Mouse (Mus musculus) testis, adult 10 weeks (tissue): ENCODE data around the gene Ndufs8. TPM values are rescaled to one million over a fixed set of nuclear protein-coding genes. Genes with fewer than 3 reads are reported as not detected.

ENCODE experiments used
- polyA plus RNA-seq: library from polyadenylated mRNA; stranded (reverse); fragments of 350-450 nt; fragmentation: Illumina TruSeq; extraction: RNeasy Lipid Tissue Mini Kit (QIAGEN cat#74804); gene quantifications from one replicate; pipeline ENCODE4 v1.2.3, GENCODE M21; 2014; ENCODE audit warnings: low read depth, low replicate concordance

Gene Ndufs8
- polyA plus RNA-seq, result 0.97 TPM

GRCm38 (mm10) chr19:3912337-3913204 is at the start of gene Ndufs8:
Ndufs8 (minus strand) TSS chr19:3912774.

GRCm38 (mm10) chr19:3958470-3958869 is 45.9 kb upstream of the Ndufs8 start, which contains the start of gene Aldh3b3:
Aldh3b3 (plus strand) TSS chr19:3958645.

GRCm38 (mm10) chr19:3935032-3935895 is 22.7 kb upstream of the Ndufs8 start, which contains the start of gene Unc93b1:
Unc93b1 (plus strand) TSS chr19:3935186.

GRCm38 (mm10) chr19:3929211-3929941 is 16.8 kb upstream of the Ndufs8 start, which contains the start of gene Aldh3b1:
Aldh3b1 (minus strand) TSS chr19:3929808.

GRCm38 (mm10) chr19:3906795-3907786 is 5.5 kb downstream of the Ndufs8 start, which contains the start of gene Tcirg1:
Tcirg1 (minus strand) TSS chr19:3907133.

Other genes starting within 250 kb of the Ndufs8 start
- 0.49 TPM for gene Lrp5, start 226.2 kb downstream of the Ndufs8 start, polyA plus RNA-seq
- gene 1810055G02Rik, start 204.5 kb downstream of the Ndufs8 start, polyA plus RNA-seq, result 39.7 TPM
- gene Kmt5b, start 145.4 kb downstream of the Ndufs8 start, polyA plus RNA-seq, result 45.6 TPM
- gene Chka, start 61.0 kb downstream of the Ndufs8 start, polyA plus RNA-seq, result 173 TPM
- 0.71 TPM for gene Tcirg1, start 5.6 kb downstream of the Ndufs8 start, polyA plus RNA-seq
- 3.1 TPM for gene Aldh3b1, start 17.0 kb upstream of the Ndufs8 start, polyA plus RNA-seq
- 0.32 TPM for gene Unc93b1, start 22.4 kb upstream of the Ndufs8 start, polyA plus RNA-seq
- gene Aldh3b3, start 45.9 kb upstream of the Ndufs8 start, polyA plus RNA-seq, result 0.28 TPM
- gene Aldh3b2, start 59.6 kb upstream of the Ndufs8 start, polyA plus RNA-seq, result 2.5 TPM
- gene Acy3, start 73.8 kb upstream of the Ndufs8 start, polyA plus RNA-seq, result 0.48 TPM
- gene Tbx10, start 80.0 kb upstream of the Ndufs8 start, polyA plus RNA-seq, result not detected
- not detected for gene Nudt8, start 87.8 kb upstream of the Ndufs8 start, polyA plus RNA-seq
- gene Gm49405, start 87.9 kb upstream of the Ndufs8 start, polyA plus RNA-seq, result not detected
- not detected for gene Doc2g, start 90.5 kb upstream of the Ndufs8 start, polyA plus RNA-seq
- gene Ndufv1, start 100.0 kb upstream of the Ndufs8 start, polyA plus RNA-seq, result 5.9 TPM
- gene Gstp1, start 125.2 kb upstream of the Ndufs8 start, polyA plus RNA-seq, result 5.3 TPM
- gene Gstp2, start 133.2 kb upstream of the Ndufs8 start, polyA plus RNA-seq, result not detected
- not detected for gene Gstp3, start 146.8 kb upstream of the Ndufs8 start, polyA plus RNA-seq
- not detected for gene Cabp2, start 168.8 kb upstream of the Ndufs8 start, polyA plus RNA-seq
- gene Cdk2ap2, start 184.4 kb upstream of the Ndufs8 start, polyA plus RNA-seq, result 1.1 TPM
- 0.81 TPM for gene Pitpnm1, start 187.2 kb upstream of the Ndufs8 start, polyA plus RNA-seq
- 0.62 TPM for gene Aip, start 213.1 kb upstream of the Ndufs8 start, polyA plus RNA-seq
- gene Gpr152, start 227.0 kb upstream of the Ndufs8 start, polyA plus RNA-seq, result not detected
- gene Cabp4, start 231.3 kb upstream of the Ndufs8 start, polyA plus RNA-seq, result 0.14 TPM
- 16.9 TPM for gene Coro1b, start 235.8 kb upstream of the Ndufs8 start, polyA plus RNA-seq
- gene Ptprcap, start 240.8 kb upstream of the Ndufs8 start, polyA plus RNA-seq, result 1.9 TPM